Mouse (Mus musculus) kidney, adult 2 months (tissue): Measurements from ENCODE around the gene Mrpl34. TPM values are rescaled to one million over a fixed set of nuclear protein-coding genes. Genes with fewer than 3 reads are reported as not detected.
"Not testable (repeated sequence)": the region's sequence is repeated elsewhere in the genome, so short reads cannot be mapped to it uniquely, and the experiment has no call there.

Source experiments
- DNase-seq: peaks from one replicate; pipeline ENCODE4 v3.0.0; 2021
- H3K27ac ChIP-seq: fragments of 200-500 bp; 2 replicates; pipeline ENCODE4 v1.5.1; 2012; ENCODE audit warnings: low read depth, low read length, control low read depth, inconsistent platforms; ENCODE audit not compliant: insufficient read depth
- H3K27me3 ChIP-seq: fragments of 200-500 bp; replicated peaks from 2 replicates; pipeline ENCODE4 v1.6.1; 2012; ENCODE audit warnings: mild to moderate bottlenecking, moderate library complexity, low read length, inconsistent platforms; ENCODE audit not compliant: control insufficient read depth, insufficient read depth
- H3K36me3 ChIP-seq: fragments of 200-500 bp; 2 replicates; pipeline ENCODE4 v1.6.1; 2012; ENCODE audit warnings: mild to moderate bottlenecking, moderate library complexity, low read length, inconsistent platforms; ENCODE audit not compliant: control insufficient read depth, insufficient read depth
- H3K4me1 ChIP-seq: fragments of 200-500 bp; 2 replicates; pipeline ENCODE4 v1.6.1; 2011; ENCODE audit warnings: low read length; ENCODE audit not compliant: control insufficient read depth, insufficient read depth
- H3K4me3 ChIP-seq: fragments of 200-500 bp; 2 replicates; pipeline ENCODE4 v1.5.1; 2011; ENCODE audit warnings: mild to moderate bottlenecking, low read depth, low read length, control low read depth; ENCODE audit not compliant: insufficient read depth
- CTCF ChIP-seq: fragments of 200-500 bp; conservative IDR thresholded peaks from 2 replicates; pipeline ENCODE4 v1.5.1; 2011; ENCODE audit warnings: low read depth, mild to moderate bottlenecking, control low read depth, low read length, moderate library complexity, mixed read lengths; ENCODE audit not compliant: insufficient read depth, insufficient read length
- POLR2A ChIP-seq: fragments of 200-500 bp; IDR thresholded peaks from one replicate; pipeline ENCODE4 v1.6.1; 2011; ENCODE audit warnings: low read depth, low read length, control low read depth
- WGBS: fragments of 180-500 bp; shearing (Covaris S2); methylation state at CpG from one replicate; pipeline ENCODE4 v1.1.7; 2018; 5-methylcytosine and 5-hydroxymethylcytosine counted together
- polyA plus RNA-seq: library from polyadenylated mRNA; depleted of rRNA; stranded (reverse); fragments of >200 nt; gene quantifications from 2 replicates; pipeline ENCODE4 v1.2.3, GENCODE M21; 2012; rRNA removed

Gene Mrpl34
- polyA plus RNA-seq: 168 and 186 TPM in 2 replicates

DNA sequence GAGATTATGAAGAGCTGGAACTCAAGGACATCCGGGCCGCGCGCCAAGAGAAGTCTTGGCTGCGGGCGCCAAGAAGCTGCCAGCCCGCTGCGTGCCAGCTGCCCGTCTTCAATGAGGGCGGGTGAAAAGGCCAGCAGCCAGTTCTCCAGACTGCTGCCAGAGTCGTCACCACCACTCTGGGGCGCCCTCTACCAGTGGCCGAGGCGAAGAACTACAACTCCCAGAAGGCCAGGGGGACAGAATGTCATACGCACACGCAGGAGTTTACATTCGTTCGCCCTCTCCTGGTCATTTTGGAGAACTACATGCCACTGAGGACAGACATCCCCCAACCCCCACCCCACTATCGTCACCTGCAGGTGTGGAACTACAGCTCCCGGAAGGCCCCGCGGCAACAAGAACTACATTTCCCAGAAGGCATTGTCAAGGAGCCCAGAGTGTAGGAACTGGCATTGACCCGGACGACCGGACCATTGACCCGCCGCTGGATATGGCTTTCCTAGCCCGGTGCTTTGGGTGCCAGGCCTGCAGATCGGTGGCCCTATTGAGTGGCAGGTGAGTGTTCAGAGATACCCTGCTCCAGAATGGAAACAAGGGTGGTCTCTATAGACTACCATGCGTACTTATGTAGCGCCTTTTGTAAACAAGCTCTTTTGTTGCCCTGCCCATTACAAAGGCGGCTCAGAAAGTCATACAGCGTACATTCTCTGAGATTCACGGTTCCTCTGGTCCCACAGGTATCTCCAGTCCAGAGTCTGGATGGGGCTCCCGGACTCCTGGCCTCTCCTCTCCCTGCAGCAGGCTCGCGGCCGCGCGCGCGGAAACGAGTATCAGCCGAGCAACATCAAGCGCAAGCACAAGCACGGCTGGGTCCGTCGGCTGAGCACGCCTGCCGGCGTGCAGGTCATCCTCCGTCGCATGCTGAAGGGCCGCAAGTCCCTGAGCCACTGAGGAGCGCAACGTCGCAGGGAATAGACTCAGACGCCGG lies at the start of gene Mrpl34:
Gene Mrpl34, plus strand, starts transcription at position 447 of the 988 bp plus-strand sequence.
- H3K4me3 ChIP-seq: peak within 1 kb of the TSS; percentile 62
- H3K27me3 ChIP-seq: no peaks in the 10 kb centered on the region
- peak; percentile 94 for TF ChIP-seq CTCF
- peak; percentile 27 for TF ChIP-seq POLR2A
- DNase-seq: peak; percentile 100
- no peaks in the 10 kb centered on the region for H3K36me3 ChIP-seq
- H3K27ac ChIP-seq: peak within 1 kb of the TSS; percentile 79
- H3K4me1 ChIP-seq: peaks cover 14% of the 10 kb centered on the region; the same call in 1 of the 2 replicates
- under 1% methylated on average over 59 of the region's 59 CpGs for WGBS

DNA sequence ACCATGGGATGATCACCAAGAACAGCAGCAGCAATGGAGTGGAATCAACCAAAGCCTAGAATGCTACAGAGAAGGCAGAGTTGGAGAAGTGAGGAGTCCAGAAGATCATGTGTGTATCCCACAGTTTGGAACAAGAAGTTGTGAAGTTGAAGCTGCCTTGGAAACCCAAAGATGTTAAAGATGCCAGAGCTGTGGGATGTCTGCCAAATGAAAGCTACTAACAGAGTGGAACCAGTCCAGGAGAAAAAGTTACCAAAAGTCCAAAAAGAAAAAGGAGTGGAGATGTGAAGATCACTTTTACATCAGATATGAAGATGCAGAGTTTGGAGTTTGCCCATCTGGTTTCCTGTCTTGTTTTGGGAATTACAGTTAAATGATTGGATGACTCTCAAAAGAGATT lies 42.6 kb upstream of the Mrpl34 start:
- no peak for DNase-seq
- no peak overlapping the region for H3K4me3 ChIP-seq
- no peak overlapping the region for H3K27ac ChIP-seq
- H3K4me1 ChIP-seq: no peaks in the 10 kb centered on the region
- no peaks in the 10 kb centered on the region for H3K27me3 ChIP-seq
- TF ChIP-seq CTCF (no peak), POLR2A (no peak)
- no peaks in the 10 kb centered on the region for H3K36me3 ChIP-seq

DNA sequence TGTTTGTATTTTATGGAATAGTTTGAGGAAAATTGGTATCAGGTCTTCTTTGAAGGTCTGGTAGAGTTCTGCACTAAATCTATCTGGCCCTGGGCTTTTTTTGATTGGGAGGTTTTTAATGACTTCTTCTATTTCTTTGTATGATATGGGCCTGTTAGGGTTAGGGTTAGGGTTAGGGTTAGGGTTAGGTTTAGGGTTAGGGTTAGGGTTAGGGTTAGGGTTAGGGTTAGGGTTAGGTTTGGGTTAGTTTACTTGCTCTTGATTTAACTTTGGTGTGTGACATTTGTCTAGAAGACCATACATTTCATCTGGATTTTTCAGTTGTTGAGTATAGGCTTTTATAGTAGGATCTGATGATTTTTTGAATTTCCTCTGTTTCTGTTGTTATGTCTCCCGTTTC lies 31.8 kb upstream of the Mrpl34 start:
- WGBS: 79% methylated on average over 1 of the region's 1 CpGs

DNA sequence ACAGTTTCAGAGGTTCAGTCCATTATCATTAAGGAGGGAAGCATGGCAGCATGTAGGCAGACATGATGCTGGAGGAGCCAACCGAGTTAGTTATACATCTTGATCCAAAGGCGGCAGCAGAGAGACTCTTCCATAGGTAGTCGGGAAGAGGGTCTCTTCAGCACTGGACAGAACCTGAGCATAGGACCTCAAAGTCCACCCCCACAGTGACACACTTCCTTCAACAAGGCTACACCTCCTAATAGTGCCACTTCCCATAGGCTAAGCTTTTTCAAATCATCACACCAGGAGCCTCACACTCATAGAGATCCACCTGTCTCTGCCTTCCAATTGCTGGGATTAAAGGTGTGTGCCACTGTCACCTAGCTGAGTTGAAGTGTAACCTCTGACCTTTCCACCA lies 27.7 kb upstream of the Mrpl34 start:
- no peak for TF ChIP-seq POLR2A
- TF ChIP-seq CTCF: no peak
- Histone ChIP-seq H3K4me1 (no peaks in the 10 kb centered on the region), H3K27ac (no peak overlapping the region), H3K36me3 (no peaks in the 10 kb centered on the region), H3K27me3 (no peaks in the 10 kb centered on the region), H3K4me3 (no peak overlapping the region)
- 49% methylated on average over 3 of the region's 3 CpGs for WGBS
- DNase-seq: no peak

More for the DNA sequence above, 31.8 kb upstream of the Mrpl34 start:
- not testable (repeated sequence) for H3K4me1 ChIP-seq, H3K27me3 ChIP-seq, H3K36me3 ChIP-seq, H3K27ac ChIP-seq, H3K4me3 ChIP-seq, DNase-seq

DNA sequence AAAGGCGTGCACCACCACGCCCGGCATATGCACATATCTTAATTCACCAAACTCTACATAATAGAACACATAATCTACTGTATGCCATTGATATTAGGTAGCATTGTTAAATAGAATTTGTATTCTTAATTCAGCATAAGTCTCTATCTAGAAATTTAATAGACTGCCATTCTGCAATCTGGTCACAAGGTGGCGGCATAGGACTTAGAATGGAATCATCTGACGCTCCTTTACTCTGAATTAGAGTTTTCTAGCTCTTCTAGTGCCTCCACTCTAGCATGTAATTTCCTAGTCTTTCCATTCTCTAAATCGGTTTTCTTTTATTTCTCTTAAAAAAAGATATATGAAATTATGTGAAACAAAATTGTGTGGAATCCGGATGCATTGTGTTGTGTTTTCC lies 23.4 kb upstream of the Mrpl34 start:
- TF ChIP-seq POLR2A (no peak), CTCF (0 out of 2 replicates have a peak, but pooled peaks have one; percentile 25)
- Histone ChIP-seq H3K4me1 (no peaks in the 10 kb centered on the region), H3K4me3 (no peak overlapping the region), H3K36me3 (no peaks in the 10 kb centered on the region), H3K27me3 (no peaks in the 10 kb centered on the region), H3K27ac (no peak overlapping the region)
- WGBS: 0% methylated on average over 7 of the region's 7 CpGs
- peak; percentile 43 for DNase-seq

DNA sequence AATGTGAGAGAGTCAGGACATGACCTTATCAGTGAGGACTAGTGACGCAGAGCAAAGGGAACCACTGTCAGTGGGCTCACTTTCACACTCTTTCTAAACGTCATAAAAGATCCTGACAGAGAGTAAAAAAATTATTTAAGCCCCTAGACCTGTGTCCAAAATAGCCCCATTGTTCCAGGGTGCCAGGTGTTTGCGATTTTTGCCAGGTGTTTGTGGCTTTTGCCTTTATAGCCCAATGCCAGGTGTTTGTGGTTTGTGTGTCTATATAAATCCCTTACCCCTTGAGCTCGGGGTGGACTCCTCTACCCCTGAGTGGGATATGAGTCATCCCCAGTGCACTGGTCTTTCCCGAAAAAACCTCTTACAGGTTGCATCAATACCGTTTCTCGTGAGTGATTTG lies 19.7 kb upstream of the Mrpl34 start:
- Histone ChIP-seq H3K4me1 (no peaks in the 10 kb centered on the region), H3K27me3 (no peaks in the 10 kb centered on the region), H3K27ac (no peak overlapping the region), H3K36me3 (no peaks in the 10 kb centered on the region), H3K4me3 (no peak overlapping the region)
- DNase-seq: no peak
- 74% methylated on average over 7 of the region's 7 CpGs for WGBS
- TF ChIP-seq CTCF: no peak
- TF ChIP-seq POLR2A: no peak

DNA sequence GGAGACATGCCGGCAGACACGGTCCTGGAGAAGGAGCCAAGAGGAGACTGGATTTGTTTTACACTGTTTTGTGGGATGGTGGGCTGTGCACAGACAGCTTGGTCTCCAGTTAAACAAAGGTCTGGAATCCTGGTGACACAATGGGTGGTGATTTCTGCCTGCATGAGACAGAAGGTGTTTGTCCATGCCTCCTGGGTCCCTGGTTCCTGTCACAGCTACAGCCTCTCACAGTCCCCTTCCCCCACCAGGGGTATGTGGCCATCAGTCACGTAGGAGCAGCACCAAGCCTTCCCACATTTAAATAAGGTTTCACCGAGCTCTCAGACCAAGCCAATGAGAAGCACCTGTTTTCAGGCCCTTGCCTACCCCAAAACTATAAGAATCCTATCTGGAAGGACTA lies 13.4 kb upstream of the Mrpl34 start:
- Histone ChIP-seq H3K4me3 (no peak overlapping the region), H3K27me3 (no peaks in the 10 kb centered on the region), H3K36me3 (no peaks in the 10 kb centered on the region), H3K4me1 (no peaks in the 10 kb centered on the region), H3K27ac (no peak overlapping the region)
- TF ChIP-seq POLR2A (no peak), CTCF (no peak)
- no peak for DNase-seq
- WGBS: 65% methylated on average over 4 of the region's 4 CpGs
